Mouse (Mus musculus) right cerebral cortex, adult 2 months (tissue): ENCODE data around the gene Grpel1.

Source experiments
- DNase-seq, 2 experiments: peaks; one replicate each; pipeline ENCODE4 v3.0.0; 2021 to 2022; ENCODE audit warnings: low spot score in 2 of 2

The Grpel1 gene

DNA sequence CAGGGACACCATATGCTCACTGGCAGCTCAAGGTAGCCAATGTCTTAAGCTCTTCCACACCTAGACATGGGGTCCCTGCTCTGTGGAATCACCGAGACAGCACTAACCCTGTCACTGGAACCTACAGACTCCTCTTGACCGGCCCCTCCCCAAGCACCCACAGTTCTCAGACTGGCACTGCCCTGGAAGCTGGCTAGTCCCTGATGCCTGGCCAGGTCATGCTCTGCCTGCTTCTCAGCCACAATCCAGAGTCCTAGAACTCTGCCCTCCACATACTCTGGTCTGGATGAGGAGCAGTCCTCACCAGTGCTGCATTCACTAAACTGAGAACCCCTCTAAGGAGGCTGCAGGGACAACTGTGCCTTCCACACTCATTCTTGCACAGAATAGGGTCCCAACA, 46.2 kb downstream of the Grpel1 start:
- no peak for DNase-seq

DNA sequence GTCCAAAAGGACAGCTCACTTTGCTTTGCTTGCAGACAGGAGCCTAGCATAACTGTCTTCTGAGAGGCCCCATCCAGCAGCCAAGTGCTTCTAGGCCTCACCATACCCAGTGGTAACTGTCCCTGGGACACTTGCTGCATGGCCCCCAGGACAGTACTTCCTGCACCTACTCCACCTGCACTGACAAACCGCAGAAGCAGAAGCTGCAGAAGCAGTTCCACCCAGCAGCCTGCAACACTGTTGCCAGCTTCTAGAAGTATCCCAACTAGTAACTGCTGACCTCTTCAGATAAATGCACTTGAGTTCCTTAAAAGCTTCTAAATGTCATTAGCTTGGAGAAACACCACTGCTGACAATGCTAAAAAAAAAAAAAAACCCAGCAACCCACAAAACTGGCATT, 50.3 kb downstream of the Grpel1 start:
- no peak for DNase-seq

DNA sequence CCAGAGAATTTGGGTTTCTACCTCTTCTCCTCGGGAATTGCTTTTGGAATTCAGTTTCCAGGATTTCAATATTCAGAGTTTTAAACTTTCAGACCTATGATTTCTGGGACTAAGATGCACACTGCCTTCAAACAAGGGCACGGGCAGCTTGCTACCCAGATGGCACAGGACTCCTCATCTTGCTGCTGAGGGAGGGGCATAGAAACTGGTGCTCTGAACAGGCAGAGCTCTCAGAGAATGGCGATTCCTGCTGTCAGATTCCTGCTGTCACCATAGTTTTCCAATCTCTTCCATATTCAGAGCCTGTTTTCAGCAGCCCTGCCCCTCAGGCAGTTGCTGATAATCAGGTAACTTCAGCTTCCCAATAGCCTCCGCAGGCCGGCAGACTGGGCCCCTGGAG, 50.8 kb downstream of the Grpel1 start:
- no peak for DNase-seq

DNA sequence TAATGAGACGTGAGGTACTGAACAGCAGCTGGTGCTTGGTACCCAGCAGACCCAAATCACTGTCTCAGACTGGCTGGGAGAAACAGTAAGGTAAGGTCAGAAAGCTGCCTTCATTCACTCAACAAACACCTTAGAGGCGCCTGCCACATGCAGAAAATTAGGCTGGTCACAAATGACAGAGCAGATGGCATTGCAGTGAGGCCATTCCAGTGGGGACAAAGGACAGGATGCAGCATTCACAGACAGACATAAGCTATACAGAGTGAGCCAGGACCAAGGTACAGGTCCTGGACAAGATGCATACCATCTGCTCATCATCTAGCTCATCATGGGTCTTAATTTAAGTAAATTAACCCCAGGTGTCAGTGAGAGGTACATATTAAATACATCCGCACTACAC, 52.8 kb downstream of the Grpel1 start:
- DNase-seq = no peak

DNA sequence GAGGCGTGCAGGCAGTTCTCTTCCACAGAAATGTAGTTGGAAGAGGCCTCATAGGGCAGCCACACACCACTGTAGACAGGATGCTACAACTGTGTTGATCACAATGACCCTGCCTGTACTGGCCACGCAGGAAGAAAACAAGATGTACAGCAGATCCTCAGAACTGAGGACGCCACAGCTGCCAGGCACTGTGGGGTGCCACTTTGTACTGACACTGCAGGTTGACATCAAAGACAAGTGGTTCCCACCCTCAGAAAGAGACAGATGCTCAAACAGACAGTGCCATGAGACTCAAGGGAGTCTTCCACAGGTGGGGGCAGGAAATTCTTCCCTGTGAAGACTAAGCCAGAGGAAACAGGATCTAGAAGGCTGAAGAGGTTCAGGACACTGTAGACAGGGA, 55.0 kb downstream of the Grpel1 start:
- no peak for DNase-seq

DNA sequence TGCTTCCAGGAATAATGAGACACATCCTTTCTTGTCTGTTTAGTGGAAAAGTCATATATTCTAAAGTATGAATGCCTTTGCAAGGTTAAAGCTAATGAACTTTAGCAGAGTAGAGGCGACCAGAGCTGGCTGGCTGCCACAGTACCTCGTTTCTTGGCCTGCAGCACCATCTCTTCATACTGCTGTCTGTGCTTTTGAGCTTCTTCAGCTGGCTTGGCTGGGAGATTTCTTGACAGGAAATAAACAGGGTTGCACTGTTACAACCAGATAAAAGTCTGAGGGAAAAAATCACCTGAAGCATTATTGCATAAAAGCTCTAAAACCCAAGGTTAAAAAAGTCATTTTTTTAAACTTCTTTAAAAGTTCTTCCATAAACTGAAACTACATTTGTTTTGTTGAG, 58.0 kb downstream of the Grpel1 start:
- DNase-seq = no peak

DNA sequence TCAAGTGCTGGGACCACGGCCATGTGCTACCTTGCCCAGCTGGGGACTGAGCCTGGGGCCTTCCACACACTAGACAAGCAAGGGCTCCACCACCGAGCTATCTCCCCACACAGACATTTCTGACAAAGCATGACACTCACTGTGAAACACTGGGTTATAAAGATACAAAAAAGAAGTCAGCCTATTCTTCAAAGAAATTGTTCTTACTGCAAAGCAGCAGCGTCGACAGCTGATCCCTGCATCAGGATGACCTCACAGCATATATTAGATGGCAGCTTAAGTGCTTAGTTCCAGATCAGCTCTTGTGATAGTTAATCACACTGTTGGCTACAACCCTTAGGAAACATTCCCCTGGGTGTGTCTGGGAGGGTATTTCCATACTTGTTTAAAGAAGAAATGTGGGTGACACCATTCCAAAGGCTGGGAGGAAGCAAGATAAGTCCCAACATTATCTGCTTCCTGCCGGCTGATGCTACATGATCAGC, 58.5 kb downstream of the Grpel1 start:
- no peak for DNase-seq
